Mouse (Mus musculus): ENCODE measurements at regions not wholly inside any gene's neighbourhood (a gene's known extent, or its start where the extent isn't known, plus 50 kb on each side); places are given as distances from the start of the nearest gene placed in this dataset.

GRCm38 (mm10) chr9:115733104-115733503 lies 176.2 kb upstream of the Gadl1 start:
- intact Hi-C loops (cut with DNase I), result no loop called here
- no peak for DNase-seq

DNA sequence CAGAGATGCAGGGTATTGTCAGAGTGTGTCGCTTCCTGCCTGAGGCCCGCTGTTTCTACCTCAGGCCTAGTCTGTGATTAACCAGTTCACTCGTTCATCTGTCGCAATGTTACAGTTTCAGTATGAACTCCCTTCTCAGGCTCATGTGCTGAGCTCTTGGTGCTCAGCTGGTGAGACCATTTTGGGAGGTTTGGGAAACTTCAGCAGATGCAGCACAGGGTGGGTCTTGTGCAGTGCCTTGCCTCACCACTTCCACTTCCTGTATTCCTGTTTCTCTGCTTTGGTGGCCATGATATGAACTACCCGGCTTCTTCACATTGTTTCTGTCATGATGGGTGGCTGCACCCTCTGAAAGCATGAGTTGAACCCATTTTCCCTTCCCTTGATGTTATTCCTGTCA lies 169.3 kb upstream of the Gadl1 start:
- intact Hi-C loops (cut with DNase I), result no loop called here
- DNase-seq, result no peak

GRCm38 (mm10) chr9:115746436-115746835 lies 162.8 kb upstream of the Gadl1 start:
- no peak for DNase-seq
- intact Hi-C loops (cut with DNase I), result no loop called here

DNA sequence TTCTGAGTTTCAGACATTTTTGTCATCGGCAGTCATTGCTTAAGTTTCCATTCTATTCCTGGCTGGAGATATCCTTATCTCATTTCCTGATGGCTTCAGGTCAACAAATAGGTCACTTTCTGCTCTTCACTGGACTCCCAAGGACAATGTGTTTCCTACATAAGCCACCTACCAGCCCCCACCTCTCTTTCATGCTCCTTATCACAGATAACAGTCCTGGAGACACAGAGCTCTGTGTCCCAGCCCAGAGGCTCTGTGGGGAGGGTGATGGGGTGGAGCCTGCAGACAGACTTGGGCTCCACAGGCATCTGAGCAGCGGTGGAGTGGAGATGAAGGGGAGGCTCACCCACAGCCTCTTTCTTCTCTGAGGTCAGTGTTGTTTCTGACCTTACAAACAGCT lies 148.8 kb upstream of the Gadl1 start:
- no peak for DNase-seq
- intact Hi-C loops (cut with DNase I), result no loop called here

DNA sequence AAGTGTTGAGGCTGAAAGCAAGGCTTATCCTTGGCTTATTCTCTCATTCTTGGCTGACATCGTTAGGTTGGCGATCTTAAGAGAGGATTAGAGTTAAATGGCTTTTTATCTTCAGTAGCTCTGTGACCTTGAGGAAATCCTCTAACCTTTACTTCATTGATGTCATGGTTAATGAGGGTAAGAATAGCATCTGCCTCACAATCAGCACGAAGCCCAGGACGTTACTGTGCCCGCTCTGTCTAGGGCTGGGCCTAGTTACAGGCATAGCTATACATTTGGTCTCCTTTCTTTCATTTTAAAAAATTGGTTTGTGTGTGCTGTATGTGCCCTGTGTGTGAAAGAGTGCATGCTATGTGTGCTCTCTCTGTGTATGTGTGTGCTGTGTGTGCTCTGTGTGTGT lies 145.1 kb upstream of the Gadl1 start:
- no peak for DNase-seq
- intact Hi-C loops (cut with DNase I), result no loop called here

DNA sequence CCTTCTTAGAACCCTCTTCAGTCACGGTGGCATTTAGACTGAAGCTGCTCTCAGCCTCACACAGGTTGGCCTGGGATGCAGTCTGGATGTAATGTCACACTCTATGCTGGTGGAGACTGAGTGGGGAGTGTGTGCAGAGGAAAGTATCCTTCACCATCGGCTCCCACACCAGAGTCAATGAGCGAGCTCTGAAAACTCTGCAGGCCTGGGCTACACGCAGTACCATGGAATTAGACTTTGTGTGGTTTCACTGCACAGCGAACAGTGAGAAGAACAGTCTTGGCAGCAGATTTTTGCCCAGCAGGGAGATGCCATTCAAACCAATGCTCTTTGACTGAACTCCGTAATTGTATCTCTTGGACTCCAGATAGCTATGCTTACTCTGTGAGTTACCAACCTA lies 142.8 kb upstream of the Gadl1 start:
- peak in 1 of 2 experiments; percentile 25 for DNase-seq
- intact Hi-C loops (cut with DNase I), result no loop called here

- DNase-seq, result no peak
Measured at GRCm38 (mm10) chr9:115775112-115775511, 134.1 kb upstream of the Gadl1 start.

DNA sequence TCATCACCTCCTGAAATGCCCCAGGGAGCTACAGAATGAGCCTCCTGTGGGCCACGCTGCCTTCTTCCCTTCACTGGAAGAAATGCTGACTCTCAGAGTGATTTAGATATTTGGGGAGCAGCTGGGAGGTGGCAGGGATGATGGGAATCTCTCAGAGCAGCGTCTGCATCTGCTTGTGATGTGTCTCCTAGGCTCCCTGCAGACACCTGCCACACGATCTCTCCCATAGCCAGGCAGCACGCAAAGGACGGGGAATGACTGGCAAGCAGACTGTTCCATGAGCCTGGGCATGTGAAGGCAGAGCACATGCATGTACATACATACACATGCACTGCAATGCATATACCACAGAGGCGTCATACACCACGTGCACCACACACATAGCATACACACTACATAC lies 133.4 kb upstream of the Gadl1 start:
- DNase-seq, result no peak
- intact Hi-C loops (cut with DNase I), result no loop called here

More at GRCm38 (mm10) chr9:115775112-115775511, 134.1 kb upstream of the Gadl1 start:
- intact Hi-C loops (cut with DNase I), result no loop called here

DNA sequence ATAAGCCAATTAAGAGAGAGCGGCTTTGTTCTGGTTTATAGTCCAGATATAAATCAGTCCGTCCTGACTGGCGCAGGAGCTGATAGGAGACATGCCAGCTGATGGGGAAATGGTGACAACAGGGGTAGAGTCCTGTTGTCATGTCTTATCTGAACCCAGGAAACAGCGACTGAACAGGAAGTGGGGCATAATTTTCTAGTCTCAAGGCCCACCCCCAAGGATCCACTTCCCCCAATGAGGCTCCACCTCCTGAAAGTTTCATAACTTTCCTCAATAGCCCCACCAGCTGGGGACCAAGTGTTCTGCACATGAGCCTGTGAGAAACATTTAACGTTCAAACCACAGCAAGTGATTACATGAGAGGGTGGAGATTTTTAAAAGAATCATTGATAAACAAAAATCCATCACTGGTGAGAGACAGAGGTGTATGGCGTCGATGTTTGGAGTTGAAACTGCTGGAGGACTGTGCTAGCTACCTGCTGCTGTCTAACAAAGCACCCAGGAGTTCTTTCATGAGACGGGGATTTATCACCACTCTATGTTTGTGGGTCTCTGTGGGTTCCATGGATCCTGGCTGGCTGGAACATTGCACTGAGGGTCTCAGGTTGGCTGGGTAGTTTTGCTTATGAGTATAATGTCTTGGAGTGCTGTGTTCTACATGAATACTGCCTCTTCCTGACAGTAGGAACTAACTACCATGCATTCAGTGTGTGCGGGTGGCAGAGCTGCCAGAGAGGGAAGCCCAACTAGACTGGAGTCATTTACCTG lies 132.0 kb upstream of the Gadl1 start:
- no peak for DNase-seq
- intact Hi-C loops (cut with DNase I), result no loop called here

DNA sequence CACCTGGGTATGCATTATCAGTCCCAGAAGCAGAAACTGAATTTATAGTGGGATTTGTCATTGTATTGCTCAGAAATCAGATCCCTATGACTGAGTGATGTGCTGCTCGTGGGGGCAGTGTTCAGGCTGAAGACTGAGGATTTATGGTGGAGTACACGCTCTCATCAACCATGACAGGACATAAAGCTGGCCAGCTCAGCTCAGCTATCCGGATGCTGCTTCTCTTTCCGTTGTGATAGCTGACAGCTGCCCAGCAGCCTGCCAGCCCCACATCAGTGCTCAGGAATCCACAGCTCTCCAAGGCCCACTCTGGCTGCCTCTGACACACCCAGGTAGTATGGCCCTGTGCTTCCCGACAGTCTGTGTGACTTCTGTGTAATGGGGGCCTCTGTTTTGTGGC lies 130.4 kb upstream of the Gadl1 start:
- intact Hi-C loops (cut with DNase I), result no loop called here
- DNase-seq, result no peak

GRCm38 (mm10) chr9:115799330-115799729 lies 109.9 kb upstream of the Gadl1 start:
- intact Hi-C loops (cut with DNase I), result no loop called here
- DNase-seq, result no peak

GRCm38 (mm10) chr9:115800624-115801023 lies 108.6 kb upstream of the Gadl1 start:
- DNase-seq, result no peak
- intact Hi-C loops (cut with DNase I), result no loop called here

- no peak for DNase-seq
- intact Hi-C loops (cut with DNase I), result no loop called here
Measured at GRCm38 (mm10) chr9:115803071-115803470, 106.2 kb upstream of the Gadl1 start.

DNA sequence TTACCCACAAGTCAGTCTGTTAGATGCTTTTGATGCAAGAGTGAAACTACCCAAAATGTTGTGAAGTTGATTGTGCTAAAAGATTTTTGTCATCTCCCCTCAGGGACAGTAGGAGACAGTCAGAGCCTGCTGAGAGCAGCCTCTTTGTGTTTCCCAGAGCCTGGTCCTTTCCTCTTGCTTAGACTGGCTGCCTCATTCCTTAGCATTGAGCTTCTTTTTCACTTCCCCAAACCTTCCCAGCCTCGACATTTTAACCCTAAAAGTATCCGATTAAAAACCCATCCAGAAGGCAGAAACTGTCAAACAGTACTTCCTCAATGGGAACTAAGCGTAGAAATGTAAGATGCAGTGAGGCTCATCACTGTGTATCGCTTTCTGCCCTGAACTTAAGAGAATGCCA lies 104.0 kb upstream of the Gadl1 start:
- DNase-seq, result no peak
- intact Hi-C loops (cut with DNase I), result no loop called here

- intact Hi-C loops (cut with DNase I), result no loop called here
- no peak for DNase-seq
Measured at GRCm38 (mm10) chr9:115806018-115806702, 103.1 kb upstream of the Gadl1 start.

DNA sequence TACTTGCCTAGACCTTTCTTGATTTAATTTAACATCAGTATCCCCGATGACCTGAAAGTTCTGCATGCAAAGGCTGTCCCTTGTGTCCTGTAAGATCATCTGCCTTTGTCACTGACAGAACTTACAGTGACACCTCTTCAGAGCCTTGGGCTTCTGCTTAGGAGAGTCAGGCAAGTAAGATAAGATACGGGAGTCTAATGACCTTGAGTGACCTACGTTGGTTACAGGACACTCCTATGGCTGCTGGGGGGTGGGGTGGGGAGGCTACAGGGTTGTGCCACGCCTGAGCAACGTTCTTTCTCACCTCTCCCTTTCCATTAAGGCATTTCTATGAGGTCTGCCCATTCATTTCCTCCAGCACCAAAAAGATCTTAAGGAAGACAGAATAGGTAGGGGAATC lies 69.1 kb upstream of the Gadl1 start:
- intact Hi-C loops (cut with DNase I), result no loop called here
- no peak for DNase-seq

GRCm38 (mm10) chr9:115840791-115841190 lies 68.5 kb upstream of the Gadl1 start:
- no peak for DNase-seq
- intact Hi-C loops (cut with DNase I), result no loop called here

- intact Hi-C loops (cut with DNase I), result no loop called here
- DNase-seq, result no peak
Measured at GRCm38 (mm10) chr9:115841684-115842083, 67.6 kb upstream of the Gadl1 start.

DNA sequence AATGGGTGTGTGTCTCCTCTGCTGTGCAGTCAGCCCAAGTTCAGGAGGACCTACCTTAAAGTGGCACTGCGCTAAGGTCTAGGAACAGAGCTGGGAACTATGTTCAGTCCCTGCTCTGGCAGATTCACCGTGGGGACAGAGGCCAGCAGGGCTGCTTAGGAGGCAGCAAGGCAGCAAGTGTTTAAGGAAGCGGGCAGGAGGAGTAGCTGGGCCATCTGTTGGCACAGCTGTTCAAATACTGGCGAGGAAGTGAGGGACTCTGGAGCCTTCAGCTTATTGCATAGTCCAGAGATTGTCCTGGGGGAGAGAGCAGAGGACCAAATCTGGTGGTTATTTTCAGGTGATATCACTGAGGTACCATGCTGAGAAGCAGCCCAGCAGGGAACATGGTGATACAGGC lies 64.9 kb upstream of the Gadl1 start:
- intact Hi-C loops (cut with DNase I), result no loop called here

DNA sequence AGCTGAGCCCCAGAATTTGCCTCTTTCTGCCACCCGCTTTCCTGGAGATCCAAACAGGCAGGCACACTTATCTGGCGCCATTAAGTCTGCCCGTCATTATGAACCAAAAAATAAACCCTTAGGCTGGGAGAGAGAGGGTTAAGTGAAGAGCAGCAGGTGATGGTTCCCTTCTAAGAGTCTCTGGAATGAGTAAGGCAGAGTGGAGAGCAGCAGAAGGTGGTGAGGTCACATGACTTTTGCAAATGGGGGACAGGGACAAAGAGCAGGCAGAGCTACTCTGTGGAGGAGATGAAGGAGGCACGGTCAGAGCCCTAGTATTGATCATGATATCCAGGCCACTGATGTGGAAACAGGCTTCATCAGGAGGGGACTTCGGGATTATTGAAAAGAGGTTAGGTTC lies 64.2 kb upstream of the Gadl1 start:
- intact Hi-C loops (cut with DNase I), result no loop called here
- no peak for DNase-seq

More for the DNA sequence above, 64.9 kb upstream of the Gadl1 start:
- no peak for DNase-seq

GRCm38 (mm10) chr9:115847289-115848074 lies 61.8 kb upstream of the Gadl1 start:
- DNase-seq, result no peak
- intact Hi-C loops (cut with DNase I), result no loop called here

Data from gastrocnemius, postnatal 36 days (tissue).